Mouse (Mus musculus) liver, adult 2 months (tissue): ENCODE data around the gene Lmx1a. TPM values are rescaled to one million over a fixed set of nuclear protein-coding genes. Genes with fewer than 3 reads are reported as not detected.

ENCODE experiments used
- DNase-seq: peaks from one replicate; pipeline ENCODE4 v3.0.0-alpha.2; 2011; ENCODE audit warnings: low read depth, low spot score; ENCODE audit errors: extremely low read depth
- H3K27ac ChIP-seq: fragments of 200-500 bp; replicated peaks from 2 replicates; pipeline ENCODE4 v1.5.1; 2012; ENCODE audit warnings: low read depth, mild to moderate bottlenecking, control low read depth, inconsistent platforms, low read length; ENCODE audit not compliant: insufficient read depth
- H3K27me3 ChIP-seq: fragments of 200-500 bp; 2 replicates; pipeline ENCODE4 v1.6.1; 2012; ENCODE audit warnings: mild to moderate bottlenecking, moderate library complexity, low read length, inconsistent platforms; ENCODE audit not compliant: control insufficient read depth, insufficient read depth
- H3K36me3 ChIP-seq: fragments of 200-500 bp; 2 replicates; pipeline ENCODE4 v1.6.1; 2012; ENCODE audit warnings: low read length, inconsistent platforms; ENCODE audit not compliant: control insufficient read depth, insufficient read depth
- H3K4me1 ChIP-seq: fragments of 200-500 bp; 2 replicates; pipeline ENCODE4 v1.6.1; 2011; ENCODE audit warnings: low read length; ENCODE audit not compliant: control insufficient read depth, insufficient read depth
- H3K4me3 ChIP-seq: fragments of 200-500 bp; 2 replicates; pipeline ENCODE4 v1.5.1; 2011; ENCODE audit warnings: low read depth, mild to moderate bottlenecking, control low read depth, low read length, moderate library complexity; ENCODE audit not compliant: insufficient read depth
- H3K79me2 ChIP-seq: fragments of 200-500 bp; 2 replicates; pipeline ENCODE4 v1.6.1; 2012; ENCODE audit warnings: inconsistent platforms, mild to moderate bottlenecking, low read length, moderate library complexity; ENCODE audit not compliant: control insufficient read depth, insufficient read depth
- H3K9ac ChIP-seq: fragments of 200-500 bp; 2 replicates; pipeline ENCODE4 v1.6.1; 2012; ENCODE audit warnings: low read depth, mild to moderate bottlenecking, control low read depth, inconsistent platforms, low read length
- CTCF ChIP-seq: fragments of 200-500 bp; IDR thresholded peaks from 2 replicates; pipeline ENCODE4 v1.5.1; 2011; ENCODE audit warnings: low read depth, low read length, control low read depth
- POLR2A ChIP-seq: fragments of 200-500 bp; IDR thresholded peaks from 2 replicates; pipeline ENCODE4 v1.6.1; 2011; ENCODE audit warnings: low read length, control low read depth; ENCODE audit not compliant: insufficient read depth; ENCODE audit errors: extremely low read depth
- WGBS: fragments of 180-500 bp; shearing (Covaris S2); methylation state at CpG from one replicate; pipeline ENCODE4 v1.1.7; 2018; 5-methylcytosine and 5-hydroxymethylcytosine counted together
- polyA plus RNA-seq: library from polyadenylated mRNA; depleted of rRNA; stranded (reverse); fragments of >200 nt; gene quantifications from 2 replicates; pipeline ENCODE4 v1.2.3, GENCODE M21; 2012
- total RNA-seq: library from RNA; depleted of rRNA; stranded (reverse); fragments of >200 nt; gene quantifications from 2 replicates; pipeline ENCODE4 v1.2.3, GENCODE M21; 2014

Gene Lmx1a
- total and polyA plus RNA-seq, 2 experiments, result not detected

DNA sequence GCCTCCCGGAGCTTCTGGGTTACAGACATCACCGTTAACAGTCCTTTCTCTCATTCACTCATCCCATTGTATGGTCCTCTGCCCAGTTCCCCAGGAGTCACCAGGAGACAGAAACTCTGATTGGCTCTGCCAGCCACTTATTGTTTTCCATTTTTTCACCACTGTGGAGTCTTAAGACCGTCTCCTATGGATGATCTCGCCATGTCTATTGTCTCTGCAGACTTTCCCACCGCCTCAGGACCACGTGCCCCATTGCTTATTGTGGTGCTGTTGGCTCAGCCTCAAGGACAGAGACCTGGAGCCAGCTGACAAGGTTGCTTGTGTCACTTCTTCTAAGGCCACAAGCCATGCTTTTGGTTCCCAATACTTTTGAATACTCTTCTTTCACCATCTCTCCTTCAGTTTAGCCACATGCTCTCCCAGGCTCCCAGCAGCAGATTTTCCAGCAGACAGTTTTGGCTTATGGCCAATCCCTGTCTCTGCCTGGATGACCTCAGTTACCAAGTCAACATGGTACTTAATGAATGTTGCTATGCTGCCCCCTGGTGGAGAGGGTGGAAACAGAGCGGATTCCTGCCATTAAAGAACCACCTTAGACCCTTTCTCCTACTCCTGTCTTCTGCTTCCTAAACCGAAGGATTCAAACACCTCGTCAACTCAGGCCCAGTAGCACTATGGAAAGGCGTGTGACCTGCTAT, 92.9 kb downstream of the Lmx1a start:
- H3K36me3 ChIP-seq, result no peaks in the 10 kb centered on the region
- H3K4me1 ChIP-seq, result no peaks in the 10 kb centered on the region
- peak; percentile 75 for DNase-seq
- no peak overlapping the region for H3K9ac ChIP-seq
- H3K27me3 ChIP-seq, result no peaks in the 10 kb centered on the region
- TF ChIP-seq CTCF (peak; percentile 82), POLR2A (no peak)
- 50% methylated on average over 10 of the region's 10 CpGs for WGBS
- H3K79me2 ChIP-seq, result no peaks in the 10 kb centered on the region
- no peak overlapping the region for H3K27ac ChIP-seq
- no peak overlapping the region for H3K4me3 ChIP-seq

DNA sequence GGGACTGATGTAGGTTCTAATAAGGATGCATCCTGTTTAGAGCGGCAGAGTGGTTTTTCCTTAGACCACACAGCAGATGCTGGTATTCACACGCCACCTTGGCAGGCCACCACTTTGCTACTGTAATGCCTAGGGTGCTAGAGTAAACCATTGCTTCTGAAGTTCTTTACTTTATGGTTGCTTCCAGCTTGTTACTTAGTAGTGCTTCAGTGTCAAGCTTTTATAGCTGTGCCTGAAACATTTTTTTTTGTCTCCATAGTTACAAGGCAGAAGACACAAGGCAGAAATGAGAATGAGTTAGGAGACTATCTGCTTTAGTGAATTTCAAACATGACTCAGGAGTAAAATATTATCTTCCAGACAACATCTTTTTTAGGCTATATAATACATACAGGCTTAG, 95.0 kb downstream of the Lmx1a start:
- DNase-seq, result no peak
- 86% methylated on average over 2 of the region's 2 CpGs for WGBS
- TF ChIP-seq CTCF (no peak), POLR2A (no peak)
- Histone ChIP-seq H3K27ac (no peak overlapping the region), H3K4me1 (no peaks in the 10 kb centered on the region), H3K79me2 (no peaks in the 10 kb centered on the region), H3K4me3 (no peak overlapping the region), H3K36me3 (no peaks in the 10 kb centered on the region), H3K27me3 (0 out of 2 replicates have a peak, but pooled peaks cover 2% of the 10 kb centered on the region), H3K9ac (no peak overlapping the region)

DNA sequence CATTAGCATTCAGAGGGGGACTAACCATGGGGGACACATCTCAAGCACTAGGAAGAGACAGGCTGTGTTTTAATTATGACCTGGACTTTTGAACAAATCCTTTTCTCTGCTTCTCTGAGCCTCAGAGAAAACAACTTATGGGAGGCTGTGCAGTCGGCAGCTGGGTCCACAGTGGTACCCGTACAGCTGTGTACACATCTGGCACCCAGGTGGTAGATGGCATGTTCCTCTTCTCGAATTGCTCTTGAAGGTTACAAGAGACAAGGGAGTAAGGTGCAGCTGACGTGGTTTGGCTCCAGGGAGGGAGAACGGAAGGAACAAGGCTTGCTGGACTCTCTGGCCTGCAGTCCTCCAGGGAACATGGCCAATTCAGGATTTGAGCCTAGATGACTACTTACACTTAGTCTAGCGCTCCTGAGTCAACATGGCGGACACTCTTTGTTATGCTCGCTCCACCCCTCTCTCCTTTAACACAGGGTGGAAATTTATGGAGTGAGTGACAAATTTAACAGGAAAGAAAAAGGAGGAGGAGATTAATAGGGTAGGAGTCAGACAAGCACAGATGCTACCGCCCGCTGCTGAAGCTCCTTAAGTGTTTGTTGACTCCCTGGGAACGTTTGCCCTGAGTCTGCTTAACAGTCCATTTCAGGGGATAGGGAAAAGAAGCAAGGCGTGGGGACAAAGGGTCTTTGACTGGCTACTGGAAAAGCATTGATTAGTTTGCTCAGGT, 99.8 kb downstream of the Lmx1a start:
- peaks cover 2% of the 10 kb centered on the region; the same call in 1 of the 2 replicates for H3K27me3 ChIP-seq
- no peaks in the 10 kb centered on the region for H3K79me2 ChIP-seq
- H3K9ac ChIP-seq, result no peak overlapping the region
- H3K27ac ChIP-seq, result no peak overlapping the region
- WGBS, result 50% methylated on average over 12 of the region's 12 CpGs
- no peak overlapping the region for H3K4me3 ChIP-seq
- H3K36me3 ChIP-seq, result no peaks in the 10 kb centered on the region
- H3K4me1 ChIP-seq, result no peaks in the 10 kb centered on the region
- TF ChIP-seq CTCF, result no peak
- no peak for TF ChIP-seq POLR2A
- no peak for DNase-seq

DNA sequence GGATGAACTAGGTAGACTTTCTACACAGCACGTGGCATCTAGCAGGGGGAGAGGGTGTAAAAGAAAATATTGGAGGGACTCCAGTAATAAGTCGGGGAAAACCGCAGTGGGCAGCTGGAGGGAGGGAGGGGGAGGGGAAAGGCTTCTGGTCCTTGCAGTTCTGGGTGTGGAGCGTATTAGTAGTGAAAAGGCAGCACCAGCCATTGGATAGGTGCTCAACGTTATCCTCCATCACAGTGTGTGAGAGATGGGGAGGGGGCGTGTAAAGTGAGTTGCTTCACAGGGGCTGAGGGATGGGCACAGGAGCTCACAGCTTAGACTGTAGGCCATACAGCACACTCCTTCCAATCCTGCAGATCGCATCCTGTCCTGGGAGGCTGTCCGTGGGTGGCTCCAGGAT, 100.4 kb downstream of the Lmx1a start:
- no peak overlapping the region for H3K4me3 ChIP-seq
- H3K27ac ChIP-seq, result no peak overlapping the region
- H3K9ac ChIP-seq, result no peak overlapping the region
- no peaks in the 10 kb centered on the region for H3K4me1 ChIP-seq
- H3K27me3 ChIP-seq, result peaks cover 2% of the 10 kb centered on the region; the same call in 1 of the 2 replicates
- no peak for DNase-seq
- no peaks in the 10 kb centered on the region for H3K79me2 ChIP-seq
- TF ChIP-seq CTCF (no peak), POLR2A (no peak)
- H3K36me3 ChIP-seq, result no peaks in the 10 kb centered on the region
- 42% methylated on average over 8 of the region's 8 CpGs for WGBS

DNA sequence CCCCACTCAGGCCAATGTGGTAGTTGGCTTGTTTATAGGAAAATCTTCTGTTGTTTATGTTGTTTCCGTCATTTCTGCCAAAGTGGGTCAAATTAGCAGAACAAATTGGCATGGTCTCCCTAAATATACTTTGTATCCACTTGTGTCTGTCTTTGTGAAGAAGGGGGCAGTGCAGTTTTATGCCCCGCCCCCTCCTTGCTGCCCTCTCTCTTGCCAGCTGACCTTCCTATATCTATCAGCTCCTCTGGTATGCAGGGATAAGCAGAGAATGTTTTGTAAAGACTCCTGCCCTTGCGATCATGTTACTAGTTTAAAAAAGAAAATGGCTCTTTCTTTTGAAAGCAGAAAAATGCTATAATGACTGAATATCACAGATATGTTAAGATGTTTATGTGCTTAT, 101.7 kb downstream of the Lmx1a start:
- WGBS, result 63% methylated on average over 3 of the region's 3 CpGs
- TF ChIP-seq CTCF (no peak), POLR2A (no peak)
- Histone ChIP-seq H3K9ac (no peak overlapping the region), H3K36me3 (no peaks in the 10 kb centered on the region), H3K27me3 (peaks cover 2% of the 10 kb centered on the region; the same call in 1 of the 2 replicates), H3K4me1 (no peaks in the 10 kb centered on the region), H3K27ac (no peak overlapping the region), H3K79me2 (no peaks in the 10 kb centered on the region), H3K4me3 (no peak overlapping the region)
- DNase-seq, result no peak

DNA sequence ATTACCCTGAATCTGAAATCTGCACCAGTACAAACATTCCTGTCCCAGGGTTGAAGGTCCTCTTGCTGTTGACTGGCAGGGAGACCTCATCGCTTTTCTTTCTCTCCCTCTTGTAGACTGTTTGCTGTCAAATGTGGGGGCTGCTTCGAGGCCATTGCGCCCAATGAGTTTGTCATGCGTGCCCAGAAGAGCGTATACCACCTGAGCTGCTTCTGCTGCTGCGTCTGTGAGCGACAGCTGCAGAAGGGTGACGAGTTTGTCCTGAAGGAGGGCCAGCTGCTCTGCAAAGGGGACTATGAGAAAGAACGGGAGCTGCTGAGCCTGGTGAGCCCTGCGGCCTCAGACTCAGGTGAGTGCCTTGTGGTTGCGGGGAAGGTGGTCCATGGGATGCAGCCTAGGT, 102.2 kb downstream of the Lmx1a start:
- 46% methylated on average over 11 of the region's 11 CpGs for WGBS
- no peaks in the 10 kb centered on the region for H3K36me3 ChIP-seq
- no peak overlapping the region for H3K4me3 ChIP-seq
- peaks cover 2% of the 10 kb centered on the region; the same call in 1 of the 2 replicates for H3K27me3 ChIP-seq
- TF ChIP-seq CTCF (no peak), POLR2A (no peak)
- no peaks in the 10 kb centered on the region for H3K4me1 ChIP-seq
- no peak overlapping the region for H3K9ac ChIP-seq
- H3K27ac ChIP-seq, result no peak overlapping the region
- no peaks in the 10 kb centered on the region for H3K79me2 ChIP-seq
- no peak for DNase-seq
